Mouse (Mus musculus): ENCODE results near the gene Echdc2. TPM values are rescaled to one million over a fixed set of nuclear protein-coding genes. Genes with fewer than 3 reads are reported as not detected.

Gene Echdc2
- total RNA-seq, 2 experiments from 2014 or later, result 1.1 TPM; not detected in 1

GRCm38 (mm10) chr4:108196277-108196855 lies 31.1 kb downstream of the Echdc2 start:
- no peak for ATAC-seq (ENCODE audit: poor library complexity, severe bottlenecking)

GRCm38 (mm10) chr4:108199236-108199635 lies 34.0 kb downstream of the Echdc2 start:
- no peak for ATAC-seq (ENCODE audit: poor library complexity, severe bottlenecking)

GRCm38 (mm10) chr4:108204629-108205028 lies 39.4 kb downstream of the Echdc2 start:
- ATAC-seq (ENCODE audit: poor library complexity, severe bottlenecking), result no peak

DNA sequence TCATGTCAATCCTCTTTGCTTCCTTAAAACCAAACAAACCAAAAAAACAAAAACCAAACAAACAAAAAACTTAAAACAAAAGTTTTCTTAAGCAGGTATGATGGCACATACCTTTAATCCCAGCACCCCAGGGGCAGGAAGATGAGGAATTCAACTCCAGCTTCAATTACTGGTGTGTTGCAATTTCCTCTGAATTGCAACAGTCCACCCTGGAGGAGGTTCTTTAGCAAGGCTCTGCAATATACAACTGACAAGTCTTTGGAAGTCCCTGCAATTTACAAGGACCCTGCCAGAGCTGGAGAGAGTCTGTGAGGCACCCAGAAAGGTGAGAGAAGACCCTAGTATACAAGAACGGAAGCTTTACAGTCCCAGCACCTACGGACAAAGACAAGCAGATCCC lies 47.8 kb downstream of the Echdc2 start:
- no peak for ATAC-seq (ENCODE audit: poor library complexity, severe bottlenecking)

DNA sequence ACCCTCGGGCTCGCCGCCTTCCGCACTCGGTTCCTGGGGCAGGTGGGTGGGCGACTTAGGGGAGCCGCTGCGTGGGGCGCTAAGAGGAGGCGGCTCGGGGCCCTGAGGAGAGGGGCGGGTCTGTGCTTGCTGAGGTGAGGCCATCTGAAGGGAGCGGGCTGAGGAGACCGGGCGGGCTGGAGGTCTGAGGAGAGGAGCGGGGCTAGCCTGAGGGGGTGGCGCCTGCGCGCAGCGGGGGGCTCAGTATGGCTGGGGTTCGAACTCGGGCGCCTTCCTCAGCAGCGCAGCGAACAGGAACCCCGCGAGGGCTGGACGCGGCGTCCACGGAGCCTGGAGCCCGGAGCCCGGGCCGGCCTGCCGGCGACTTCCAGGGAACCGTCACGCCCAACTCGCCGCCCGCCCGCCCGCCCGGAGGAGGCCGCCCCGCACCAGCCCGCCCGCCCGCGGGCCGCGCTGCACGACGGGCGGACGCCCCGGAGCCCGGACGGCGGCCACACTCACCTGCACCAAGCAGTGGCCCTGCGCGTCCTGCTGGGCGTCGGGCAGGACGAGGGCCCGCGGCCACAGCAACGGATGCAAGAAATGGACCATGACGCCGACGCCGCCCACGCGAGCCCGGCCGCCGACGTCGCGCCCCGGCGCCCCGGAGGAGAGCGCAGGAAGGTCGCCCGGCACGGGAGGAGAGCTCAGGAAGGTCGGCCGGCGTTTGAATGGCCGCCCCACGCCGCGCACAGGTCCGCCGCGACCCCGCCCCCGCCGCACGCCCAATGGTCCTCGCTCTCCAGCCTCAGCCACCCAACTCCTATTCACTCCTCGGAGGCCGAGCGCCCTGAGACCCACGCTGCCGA lies 52.3 kb downstream of the Echdc2 start, which contains the start of gene Zyg11a:
Zyg11a (minus strand) TSS at position 717 of the 848 bp plus-strand sequence.
- ATAC-seq (ENCODE audit: poor library complexity, severe bottlenecking), result no peak

GRCm38 (mm10) chr4:108219019-108219418 lies 53.8 kb downstream of the Echdc2 start:
- ATAC-seq (ENCODE audit: poor library complexity, severe bottlenecking), result no peak

DNA sequence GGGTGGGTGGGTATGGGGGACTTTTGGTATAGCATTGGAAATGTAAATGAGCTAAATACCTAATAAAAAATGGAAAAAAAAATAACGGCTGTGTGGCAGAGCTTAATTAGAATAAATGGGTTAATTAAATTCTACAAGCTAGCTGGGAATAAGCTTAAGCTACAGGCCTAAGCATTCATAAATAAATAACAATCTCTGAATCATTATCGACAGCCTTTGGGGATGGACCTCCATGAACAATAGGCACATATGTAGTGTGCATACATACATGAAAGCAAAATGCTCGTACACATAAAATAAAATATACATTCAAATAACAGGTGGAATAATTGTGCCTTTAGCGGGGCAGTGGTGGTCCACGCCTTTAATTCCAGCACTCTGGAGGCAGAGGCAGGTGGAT lies 57.3 kb downstream of the Echdc2 start:
- no peak for ATAC-seq (ENCODE audit: poor library complexity, severe bottlenecking)

DNA sequence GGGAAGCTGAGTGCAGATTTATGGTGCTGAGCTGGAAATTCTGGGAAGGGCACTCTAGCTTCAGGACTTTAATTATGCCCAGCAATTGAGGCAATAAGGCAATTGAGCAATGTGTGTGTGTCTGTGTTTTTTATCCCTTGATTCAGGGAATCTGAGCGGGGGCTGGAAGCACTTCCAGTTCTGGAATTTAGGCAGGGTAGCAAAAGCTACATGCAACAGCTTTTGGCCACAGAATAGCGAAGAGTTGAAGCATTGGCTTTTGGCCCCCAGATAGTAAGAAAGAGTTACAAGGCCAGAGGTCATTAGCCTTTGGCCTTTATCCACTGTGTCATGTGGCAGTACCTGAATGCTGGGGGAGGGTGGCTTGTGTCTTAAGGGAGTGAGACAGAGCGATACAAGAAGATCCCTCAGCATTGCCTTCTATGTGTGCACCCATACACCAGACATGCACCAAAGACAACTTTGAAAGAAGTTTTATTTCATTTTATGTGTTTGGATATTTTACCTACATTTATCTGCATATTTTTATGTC lies 60.2 kb downstream of the Echdc2 start:
- ATAC-seq (ENCODE audit: poor library complexity, severe bottlenecking), result no peak

Other genes with a start within 250 kb of the Echdc2 start
- gene Cpt2, start 241.8 kb upstream of the Echdc2 start, total RNA-seq (2015), result 19.3 and 24.5 TPM in 2 replicates
- 16.7 and 26.7 TPM in 2 replicates for gene Cpt2, start 241.8 kb upstream of the Echdc2 start, total RNA-seq (2017)
- not detected in 2 replicates for gene Slc1a7, start 197.1 kb upstream of the Echdc2 start, total RNA-seq (2015)
- not detected in 2 replicates for gene Slc1a7, start 197.1 kb upstream of the Echdc2 start, total RNA-seq (2017)
- not detected in 2 replicates for gene Podn, start 69.0 kb upstream of the Echdc2 start, total RNA-seq (2015)
- not detected in 2 replicates for gene Podn, start 69.0 kb upstream of the Echdc2 start, total RNA-seq (2017)
- gene Scp2, start 20.4 kb upstream of the Echdc2 start, total RNA-seq (2015), result 327 TPM in 2 replicates
- gene Scp2, start 20.4 kb upstream of the Echdc2 start, total RNA-seq (2017), result 470 and 494 TPM in 2 replicates
- gene Zyg11a, start 52.6 kb downstream of the Echdc2 start, total RNA-seq (2015), result not detected in 2 replicates
- not detected in 2 replicates for gene Zyg11a, start 52.6 kb downstream of the Echdc2 start, total RNA-seq (2017)
- gene Zyg11b, start 135.7 kb downstream of the Echdc2 start, total RNA-seq (2015), result 17.6 and 18.9 TPM in 2 replicates
- gene Zyg11b, start 135.7 kb downstream of the Echdc2 start, total RNA-seq (2017), result 21.6 and 25.9 TPM in 2 replicates
- 4.3 and 10.3 TPM in 2 replicates for gene Coa7, start 162.7 kb downstream of the Echdc2 start, total RNA-seq (2015)
- gene Coa7, start 162.7 kb downstream of the Echdc2 start, total RNA-seq (2017), result 3.8 and 14.3 TPM in 2 replicates
- not detected in 2 replicates for gene Shisal2a, start 217.9 kb downstream of the Echdc2 start, total RNA-seq (2015)
- not detected in 2 replicates for gene Shisal2a, start 217.9 kb downstream of the Echdc2 start, total RNA-seq (2017)
- 0.38 and 3.6 TPM in 2 replicates for gene Gpx7, start 241.5 kb downstream of the Echdc2 start, total RNA-seq (2015)
- 0.11 and 1.0 TPM in 2 replicates for gene Gpx7, start 241.5 kb downstream of the Echdc2 start, total RNA-seq (2017)

Data from megakaryocyte, adult 5-6 weeks (primary cell).